ENCODE assay signal across 10 mouse cellular contexts in genomic region chr10:60046696-60047095, GRCm38 (mm10). TPM values are rescaled to one million over a fixed set of nuclear protein-coding genes. Genes with fewer than 3 reads are reported as not detected.
DNase-seq lines count a peak whose midpoint lies in the region; ATAC-seq and TF ChIP-seq lines count a peak whose summit lies in the region.
"Had no signal": no experiment of that assay in that cellular context is flagged by ENCODE, and none has a peak within 500 bp of the region (broad histone marks: within the 10 kb centered on the region; RNA-seq: fewer than 3 reads in every experiment).

No protein-coding gene starts in this region.

- TF ChIP-seq POLR2A in cerebellum, adult 2 months (IDR thresholded peaks at IDR 0.05; ENCODE audit: borderline replicate concordance, insufficient read depth, low read length) = no peak

- H3K9ac ChIP-seq in liver, embryonic 11.5 days (ENCODE audit: low read depth, low read length) = no peak overlapping the region
- H3K9ac ChIP-seq: lung, embryonic 15.5 days had no signal

- ATAC-seq in liver, embryonic 11.5 days (replicated peaks; ENCODE audit: low FRiP score) = no peak

- H3K4me3 ChIP-seq in cerebellum, adult 2 months (replicated peaks; ENCODE audit: insufficient read depth, low read depth, low read length) = no peak overlapping the region
- no peak overlapping the region for H3K4me3 ChIP-seq in liver, embryonic 11.5 days (ENCODE audit: low read depth, low read length)
- H3K4me3 ChIP-seq: lung, embryonic 15.5 days had no signal

- DNase-seq in cerebellum, adult 2 months = peak; percentile 20 to 38
- DNase-seq in cerebellum, adult 8-10 months = no peak
- peak; percentile 28 for DNase-seq in layer of hippocampus, adult 11-12 months (ENCODE audit: low spot score)
- no peak for DNase-seq in layer of hippocampus, adult 9-10 months (ENCODE audit: low spot score)
- DNase-seq in fibroblast of lung, adult 2 months (ENCODE audit: low read depth) = peak; percentile 27
- DNase-seq in lung, postnatal 10 days = peak; percentile 39
- no peak for DNase-seq in adrenal gland, postnatal 10 days
- DNase-seq in liver, embryonic 11.5 days (ENCODE audit: low spot score) = no peak

- WGBS in cerebellum, adult 2 months = 45% methylated on average over 5 of the region's 5 CpGs
- 70% methylated on average over 5 of the region's 5 CpGs for WGBS in liver, embryonic 11.5 days

- H3K4me2 ChIP-seq in liver, embryonic 11.5 days = no peak overlapping the region
- H3K4me2 ChIP-seq: lung, embryonic 15.5 days had no signal

- no peaks in the 10 kb centered on the region for H3K36me3 ChIP-seq in liver, embryonic 11.5 days (ENCODE audit: control insufficient read depth, insufficient read depth, low read length)

- no peak overlapping the region for H3K27ac ChIP-seq in cerebellum, adult 2 months (ENCODE audit: insufficient read depth, low read length)
- no peak overlapping the region for H3K27ac ChIP-seq in liver, embryonic 11.5 days (ENCODE audit: low read depth, low read length)
- H3K27ac ChIP-seq: lung, embryonic 15.5 days had no signal

- no peaks in the 10 kb centered on the region for H3K4me1 ChIP-seq in cerebellum, adult 2 months (ENCODE audit: control insufficient read depth, insufficient read depth, low read length)
- H3K4me1 ChIP-seq in liver, embryonic 11.5 days (replicated peaks; ENCODE audit: control insufficient read depth, insufficient read depth, low read length) = no peaks in the 10 kb centered on the region

- no peak for TF ChIP-seq CTCF in cerebellum, adult 2 months (IDR thresholded peaks at IDR 0.05; ENCODE audit: borderline replicate concordance, insufficient read depth, low read depth, low read length)

- no peaks in the 10 kb centered on the region for H3K9me3 ChIP-seq in liver, embryonic 11.5 days (ENCODE audit: control insufficient read depth, low read length)
- H3K9me3 ChIP-seq: lung, embryonic 15.5 days had no signal

- H3K27me3 ChIP-seq in cerebellum, adult 2 months (ENCODE audit: control insufficient read depth, insufficient read depth, low read length) = no peaks in the 10 kb centered on the region
- H3K27me3 ChIP-seq in liver, embryonic 11.5 days (replicated peaks; ENCODE audit: control insufficient read depth, insufficient read depth, low read length) = no peaks in the 10 kb centered on the region
- H3K27me3 ChIP-seq: lung, embryonic 15.5 days had no signal

RNA-seq across cellular contexts. Expression of gene Anapc16, which starts 43.8 kb away (rescaled TPM):
- 93.2 and 95.5 TPM in 2 replicates for polyA plus RNA-seq in cerebellum, adult 2 months (2012; rRNA removed)
- 10 to 100 TPM; 60.3 to 68.4 TPM for total RNA-seq in adrenal gland, postnatal 10 days (2021)
- polyA plus RNA-seq in liver, embryonic 11.5 days (2014; fragmentation: Nextera tagmentation; extraction: Ambion mirVana) = 77.4 and 80.0 TPM in 2 replicates

RNA-seq across cellular contexts. Expression of gene Ascc1, which starts 44.1 kb away (rescaled TPM):
- 25.4 and 28.8 TPM in 2 replicates for polyA plus RNA-seq in cerebellum, adult 2 months (2012; rRNA removed)
- 10 to 100 TPM; 26.6 to 30.7 TPM for total RNA-seq in adrenal gland, postnatal 10 days (2021)
- polyA plus RNA-seq in liver, embryonic 11.5 days (2014; fragmentation: Nextera tagmentation; extraction: Ambion mirVana) = 37.2 and 37.4 TPM in 2 replicates

RNA-seq across cellular contexts. Expression of gene Spock2, which starts 59.3 kb away (rescaled TPM):
- 499 and 502 TPM in 2 replicates for polyA plus RNA-seq in cerebellum, adult 2 months (2012; rRNA removed)
- total RNA-seq in adrenal gland, postnatal 10 days (2021) = 10 to 100 TPM; 32.9 to 37.8 TPM
- 0.44 and 0.52 TPM in 2 replicates for polyA plus RNA-seq in liver, embryonic 11.5 days (2014; fragmentation: Nextera tagmentation; extraction: Ambion mirVana)
- total RNA-seq: granulocyte monocyte progenitor cell, adult 5-6 weeks had no signal

Comparison
In these comparisons a context has a peak if more than half of its experiments do, and no peak if none do; other contexts are left out.
1. DNase-seq: peak in cerebellum, adult 2 months (2 of 2), layer of hippocampus, adult 11-12 months (single experiment), fibroblast of lung, adult 2 months (single experiment) and lung, postnatal 10 days (single experiment); none in cerebellum, adult 8-10 months (single experiment), layer of hippocampus, adult 9-10 months (single experiment), adrenal gland, postnatal 10 days (single experiment) and liver, embryonic 11.5 days (single experiment).
2. RNA of gene Spock2, which starts 59.3 kb away (polyA plus RNA-seq): 499 to 502 TPM in cerebellum, adult 2 months; 0.44 to 0.52 TPM in liver, embryonic 11.5 days; every median in the first group is over 100 times any median in the second.